Mouse (Mus musculus) T-helper 2 cell (primary cell): ENCODE data around the gene Atpif1.
"Not testable (repeated sequence)": the region's sequence is repeated elsewhere in the genome, so short reads cannot be mapped to it uniquely, and the experiment has no call there.

ENCODE experiments used
- in situ Hi-C: fragments of 300-600 bp; cut with MboI, MseI; formaldehyde crosslinking; loops from one replicate; pipeline ENCODE4 v1.15.1; 2025; ENCODE audit warnings: high pct_unique_total_duplicates

Gene Atpif1

GRCm38 (mm10) chr4:132492178-132493060 lies 41.0 kb downstream of the Atpif1 start:
- in situ Hi-C loops: no loop called here

GRCm38 (mm10) chr4:132491748-132492147 lies 41.7 kb downstream of the Atpif1 start:
- in situ Hi-C loops: no loop called here

GRCm38 (mm10) chr4:132491057-132491456 lies 42.4 kb downstream of the Atpif1 start:
- in situ Hi-C loops: no loop called here

- in situ Hi-C loops: no loop called here
These were observed 43.0 kb downstream of the Atpif1 start for GRCm38 (mm10) chr4:132490273-132491010.

- in situ Hi-C loops: no loop called here
These were observed 44.5 kb downstream of the Atpif1 start for GRCm38 (mm10) chr4:132488976-132489375.

GRCm38 (mm10) chr4:132488521-132488920 lies 44.9 kb downstream of the Atpif1 start:
- in situ Hi-C loops: no loop called here

- in situ Hi-C loops: no loop called here
These were observed 48.6 kb downstream of the Atpif1 start for GRCm38 (mm10) chr4:132484820-132485219.

GRCm38 (mm10) chr4:132484231-132484630 lies 49.2 kb downstream of the Atpif1 start:
- in situ Hi-C loops: no loop called here

- in situ Hi-C loops: no loop called here
These were observed 50.4 kb downstream of the Atpif1 start for GRCm38 (mm10) chr4:132482956-132483608.

- in situ Hi-C loops: not testable (repeated sequence)
These were observed 51.4 kb downstream of the Atpif1 start for GRCm38 (mm10) chr4:132482104-132482503.
